Mouse (Mus musculus) urinary bladder, postnatal 14 days (tissue): ENCODE measurements around the gene Rbfox2.

Experiments
- DNase-seq: peaks from one replicate; pipeline ENCODE4 v3.0.0; 2021; ENCODE audit warnings: low spot score

The Rbfox2 gene

DNA sequence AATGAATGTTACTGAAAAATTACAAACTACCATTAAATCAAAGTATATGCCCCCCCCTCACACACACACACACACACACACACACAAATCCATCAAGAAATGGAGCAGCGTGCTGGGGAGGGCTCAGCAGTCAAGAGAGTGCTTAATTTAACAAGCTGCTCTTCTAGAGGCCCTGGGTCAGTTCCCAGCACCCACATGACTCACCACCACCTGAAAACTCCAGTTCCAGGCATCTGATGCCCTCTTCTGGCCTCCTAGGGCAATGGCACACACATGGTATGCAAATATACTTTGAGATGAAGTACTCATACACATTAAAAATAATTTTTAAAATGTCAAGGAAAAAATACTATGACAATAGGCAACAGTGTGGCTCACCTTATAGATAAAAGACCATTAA, 120.7 kb downstream of the Rbfox2 start:
- no peak for DNase-seq

DNA sequence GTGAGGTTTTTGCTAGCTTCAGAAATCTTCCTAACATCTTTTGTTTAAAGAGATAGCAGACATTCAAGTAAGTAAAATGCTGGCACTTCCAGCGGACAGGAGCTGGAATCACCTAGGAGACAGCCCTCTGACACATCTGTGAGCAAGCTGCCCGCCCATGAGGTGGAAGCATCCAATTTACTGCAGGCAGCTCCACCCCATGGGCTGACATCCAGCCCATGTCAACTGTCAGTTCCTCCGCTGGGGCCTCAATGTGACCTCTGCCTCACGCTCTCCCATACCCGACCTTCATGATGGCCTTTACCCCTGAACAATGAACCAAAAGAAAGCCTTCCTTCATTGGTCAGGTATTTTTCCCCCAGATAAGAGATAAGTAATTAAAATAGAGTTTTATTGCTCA, 121.2 kb downstream of the Rbfox2 start:
- DNase-seq: no peak

DNA sequence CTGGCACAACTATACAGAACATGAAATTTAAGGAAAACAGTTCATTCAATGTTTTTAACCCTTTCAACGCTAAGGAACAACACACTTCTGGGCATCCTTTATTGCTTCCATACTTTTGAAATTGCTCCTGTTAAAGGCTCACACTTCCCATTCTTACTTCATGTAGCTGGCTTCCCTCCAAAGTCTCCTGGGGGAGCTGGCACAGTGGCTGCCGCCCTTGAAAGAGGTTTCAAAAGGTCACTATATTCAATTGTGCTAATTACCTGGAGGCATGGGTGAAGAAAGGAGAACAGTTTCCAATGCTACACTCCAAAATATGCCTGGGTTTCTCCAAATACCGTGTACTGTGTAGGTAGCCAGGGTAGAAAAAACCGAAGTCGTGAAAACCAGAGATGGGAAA, 124.0 kb downstream of the Rbfox2 start:
- DNase-seq: no peak

DNA sequence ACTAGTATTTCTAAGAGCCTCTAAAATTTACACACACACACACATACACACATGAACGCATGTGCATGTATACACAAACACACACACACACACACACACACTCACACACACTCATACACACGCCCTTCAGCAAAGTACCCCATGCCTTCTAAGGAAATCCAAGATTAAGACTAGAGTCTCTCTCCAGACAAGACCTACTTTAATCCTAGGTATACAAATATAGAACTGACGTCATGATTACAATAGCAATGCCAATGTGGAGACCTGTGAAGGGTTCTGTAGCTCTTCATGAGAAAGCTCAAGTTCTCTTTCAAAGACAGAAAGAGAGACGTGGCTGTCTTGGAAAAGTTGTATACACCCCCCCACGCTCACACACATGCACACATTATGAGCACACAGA, 132.8 kb downstream of the Rbfox2 start:
- no peak for DNase-seq

DNA sequence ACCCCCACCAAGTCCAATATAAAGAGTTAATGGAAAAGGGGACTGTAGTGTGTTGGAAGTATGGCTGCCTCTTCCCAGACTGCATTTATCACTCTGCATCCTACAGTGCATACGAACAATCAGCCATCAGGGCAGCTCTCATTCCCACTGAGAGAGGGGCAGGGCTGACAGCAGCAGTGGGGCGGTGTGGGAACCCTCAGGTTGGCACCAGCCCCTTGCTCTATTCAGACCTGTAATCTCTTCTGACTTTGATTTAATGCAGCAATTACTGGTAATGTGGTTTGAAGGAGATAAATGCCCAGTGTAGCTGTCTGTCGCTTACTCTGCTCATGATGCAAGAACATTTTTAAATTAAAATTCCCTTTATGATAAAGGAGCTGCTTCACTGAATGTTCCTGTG, 134.4 kb downstream of the Rbfox2 start:
- no peak for DNase-seq

DNA sequence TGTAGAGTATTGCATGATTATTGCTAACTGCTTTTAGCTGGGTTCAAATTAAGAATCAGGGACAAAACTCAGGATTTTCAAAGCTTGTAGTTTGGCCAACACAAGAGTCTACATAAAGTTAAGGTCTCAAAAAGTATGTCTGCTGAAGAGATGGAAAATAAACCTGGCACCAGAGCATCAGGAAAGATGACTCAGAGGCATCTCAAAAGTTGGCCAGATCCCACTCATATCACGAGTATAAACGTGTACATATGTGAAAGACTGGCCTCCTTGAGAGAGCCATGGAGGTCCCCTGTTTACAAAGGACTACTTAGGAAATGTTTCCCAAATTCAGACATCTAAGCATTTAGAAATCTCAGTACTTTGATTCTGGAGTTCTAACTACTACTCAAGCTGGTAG, 138.0 kb downstream of the Rbfox2 start:
- DNase-seq: no peak

- DNase-seq: no peak
Observed at GRCm38 (mm10) chr15:77166225-77166732, 140.5 kb downstream of the Rbfox2 start.

DNA sequence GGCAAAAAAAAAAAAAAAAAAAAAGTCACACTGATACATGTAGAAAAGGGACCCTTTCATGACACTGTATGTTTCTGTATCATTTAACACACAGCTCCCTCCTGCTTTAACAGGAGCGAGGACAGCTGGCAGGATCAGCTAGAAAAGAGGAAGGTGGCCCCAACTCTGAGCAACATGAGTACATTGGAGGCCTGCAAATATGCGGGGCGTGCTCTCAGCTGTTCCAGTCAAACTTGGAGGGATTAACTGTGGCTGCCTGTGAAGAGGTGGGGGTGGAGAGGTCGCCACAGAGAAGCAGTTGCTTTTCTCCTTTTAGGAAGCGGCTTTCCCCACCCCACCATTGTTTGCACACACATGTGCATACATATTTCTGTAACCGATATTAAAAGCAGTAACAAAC, 143.5 kb downstream of the Rbfox2 start:
- DNase-seq: peak; percentile 21

- DNase-seq: no peak
Observed at GRCm38 (mm10) chr15:77162931-77163330, 143.9 kb downstream of the Rbfox2 start.

GRCm38 (mm10) chr15:77161382-77161781, 145.4 kb downstream of the Rbfox2 start:
- no peak for DNase-seq

DNA sequence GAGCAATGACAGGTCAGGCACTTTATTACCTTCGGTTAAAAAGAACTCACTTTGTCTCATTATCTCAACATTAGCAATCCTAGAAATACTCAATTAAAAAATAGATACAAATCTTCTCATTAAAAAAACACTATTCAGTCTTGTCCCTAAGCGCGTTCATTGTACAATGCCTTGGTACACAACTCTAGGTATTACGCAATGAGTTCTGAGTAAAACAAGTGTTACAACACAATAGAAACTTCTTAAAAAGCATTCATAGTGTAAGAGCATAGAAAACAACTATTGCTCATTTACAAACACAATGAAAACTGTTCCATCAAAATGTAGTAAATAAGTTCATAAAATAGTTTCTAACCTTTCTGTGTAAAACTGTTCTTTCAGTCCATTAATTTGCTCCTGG, 146.0 kb downstream of the Rbfox2 start:
- DNase-seq: no peak

DNA sequence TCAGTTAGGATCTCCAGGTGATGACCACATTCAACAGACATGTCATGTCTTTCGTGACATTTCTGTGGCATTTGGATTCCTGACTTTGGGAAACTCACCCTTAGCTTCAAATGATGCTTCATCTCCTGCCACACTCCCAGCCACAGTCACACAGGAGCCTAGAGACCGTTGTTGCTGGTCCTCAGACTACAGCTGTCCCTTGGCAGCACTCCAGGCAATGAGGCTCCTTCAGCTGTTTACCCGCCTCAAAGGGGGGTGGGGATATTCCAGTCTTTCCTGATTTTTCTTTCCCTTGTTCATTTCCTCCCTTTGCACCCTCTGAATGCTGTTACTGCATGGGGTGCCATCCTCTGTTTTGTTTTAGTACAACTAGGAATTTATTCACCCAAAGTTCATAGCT, 150.3 kb downstream of the Rbfox2 start:
- peak; percentile 68 for DNase-seq

DNA sequence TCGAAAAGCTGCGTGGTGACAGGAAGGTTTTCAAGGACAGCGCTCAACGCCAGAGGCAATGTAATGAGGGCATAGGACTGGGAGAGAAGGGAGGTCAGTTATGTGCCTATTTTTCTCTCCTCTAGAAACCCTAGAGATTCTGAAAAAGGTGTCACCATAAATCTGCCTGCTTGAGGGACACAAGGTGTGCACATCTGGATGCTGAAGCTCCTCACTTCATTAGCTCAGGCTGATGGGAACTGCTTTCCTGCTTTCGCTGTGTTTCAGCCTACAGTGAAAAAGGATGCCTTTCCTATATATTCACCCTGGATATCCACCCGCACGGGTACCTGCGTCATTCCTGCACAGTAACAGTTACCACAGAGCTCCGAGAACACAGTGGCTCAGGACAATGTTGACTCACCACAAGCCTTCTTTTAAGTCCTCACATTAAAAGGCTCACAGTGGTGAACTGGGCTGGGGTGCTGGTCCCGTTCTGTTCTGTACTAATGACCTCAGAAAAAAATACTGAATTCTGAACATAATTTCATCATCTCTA, 152.5 kb downstream of the Rbfox2 start:
- no peak for DNase-seq

GRCm38 (mm10) chr15:77153625-77154024, 153.2 kb downstream of the Rbfox2 start:
- peak; percentile 85 for DNase-seq

- DNase-seq: no peak
Observed at GRCm38 (mm10) chr15:77153088-77153546, 153.7 kb downstream of the Rbfox2 start.

GRCm38 (mm10) chr15:77152336-77153087, 154.3 kb downstream of the Rbfox2 start:
- DNase-seq: no peak

DNA sequence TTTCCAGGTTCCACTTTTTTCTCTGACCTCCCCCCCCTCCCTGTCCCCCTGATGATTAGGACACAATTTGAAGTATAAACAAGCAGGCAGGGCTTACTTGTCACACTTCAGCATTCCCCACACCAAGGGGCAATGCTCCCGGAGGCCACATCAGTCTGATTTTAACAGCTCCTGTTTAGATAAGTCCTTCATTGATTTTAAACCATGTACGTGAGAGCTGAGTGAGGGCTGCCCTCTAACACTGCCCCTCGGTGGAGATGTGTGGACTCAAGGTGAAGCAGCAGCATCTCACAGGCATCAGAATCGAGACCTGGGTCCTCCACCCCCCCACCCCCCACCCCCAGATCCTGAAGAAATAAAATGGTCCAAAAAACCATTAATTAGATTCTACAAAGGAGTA, 155.0 kb downstream of the Rbfox2 start:
- DNase-seq: no peak

DNA sequence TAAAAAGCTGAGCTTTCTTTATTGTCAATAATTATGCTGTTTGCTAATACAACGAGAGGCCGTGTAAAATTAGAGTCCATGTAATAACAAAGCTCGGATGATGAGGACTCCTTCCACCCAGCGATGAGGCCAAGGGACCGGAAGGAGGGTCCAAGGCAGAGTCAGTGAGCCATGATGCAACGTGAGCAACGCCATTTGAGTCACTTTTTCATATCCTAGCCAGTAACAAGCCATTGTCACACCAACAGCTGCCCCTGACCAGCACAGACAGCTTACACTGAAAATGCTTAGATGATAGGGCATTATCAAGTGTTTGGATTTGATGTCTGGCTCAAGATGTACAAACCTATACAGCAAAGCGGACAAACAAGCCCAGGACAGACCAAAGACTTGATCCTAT, 155.6 kb downstream of the Rbfox2 start:
- DNase-seq: no peak

- peak; percentile 39 for DNase-seq
Observed at GRCm38 (mm10) chr15:77150424-77150841, 156.4 kb downstream of the Rbfox2 start.

GRCm38 (mm10) chr15:77150000-77150399, 156.8 kb downstream of the Rbfox2 start:
- no peak for DNase-seq

GRCm38 (mm10) chr15:77149551-77149950, 157.3 kb downstream of the Rbfox2 start:
- DNase-seq: no peak

DNA sequence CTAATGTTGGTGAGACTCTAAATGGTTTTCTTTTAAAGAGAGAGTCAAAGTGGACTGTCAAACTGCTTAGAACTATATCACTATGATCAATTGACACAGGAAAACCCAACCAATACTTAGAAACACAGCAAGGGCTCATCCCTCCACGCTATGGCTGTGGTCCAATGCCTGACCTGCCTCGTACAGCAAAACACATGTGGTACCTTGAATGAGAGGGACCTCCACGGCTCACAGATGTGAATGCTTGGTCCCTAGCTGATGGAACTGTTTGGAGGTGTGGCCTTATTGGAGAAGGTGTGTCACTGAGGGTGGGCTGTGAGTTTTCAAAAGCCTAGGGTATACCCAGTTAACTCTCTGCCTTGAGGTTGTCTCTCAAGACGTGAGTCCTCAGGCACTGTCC, 159.9 kb downstream of the Rbfox2 start:
- DNase-seq: no peak

GRCm38 (mm10) chr15:77144960-77145359, 161.8 kb downstream of the Rbfox2 start:
- no peak for DNase-seq

DNA sequence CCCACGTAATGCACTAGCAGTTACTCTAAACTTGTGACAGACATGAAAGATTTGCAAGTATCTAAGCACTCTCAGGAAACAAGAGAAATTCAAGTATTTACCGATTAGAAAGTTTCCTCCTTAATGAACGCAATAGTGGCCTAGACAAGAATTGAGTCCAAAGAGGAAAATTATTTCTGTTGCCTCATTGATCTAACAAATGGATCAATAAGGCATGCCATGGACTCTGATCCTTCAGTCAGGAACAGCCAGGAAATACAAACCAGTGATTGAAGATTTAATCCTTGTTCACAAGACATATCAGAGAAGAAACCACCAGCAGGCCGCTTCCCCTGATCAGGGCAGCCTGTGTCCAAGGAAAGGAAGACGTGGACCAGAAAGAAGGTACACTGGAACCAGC, 164.0 kb downstream of the Rbfox2 start:
- DNase-seq: no peak
